Mouse (Mus musculus) layer of hippocampus, adult 2 months (tissue): ENCODE measurements around the gene Tenm2. TPM values are rescaled to one million over a fixed set of nuclear protein-coding genes. Genes with fewer than 3 reads are reported as not detected.

Experiments
- DNase-seq, 2 experiments: peaks; one replicate each; pipeline ENCODE4 v3.0.0; 2022; ENCODE audit warnings: low spot score in 2 of 2
- H3K27ac ChIP-seq: fragments of 200-600 bp; 2 replicates; pipeline ENCODE4 v1.8.1; 2022
- H3K4me3 ChIP-seq: fragments of 200-600 bp; 2 replicates; pipeline ENCODE4 v1.8.1; 2022; ENCODE audit warnings: mild to moderate bottlenecking
- CTCF ChIP-seq: fragments of 200-600 bp; conservative IDR thresholded peaks from 2 replicates; pipeline ENCODE4 v1.8.1; 2022; ENCODE audit warnings: antibody characterized with exemption, mild to moderate bottlenecking, moderate library complexity
- total RNA-seq, 2 experiments: library from RNA; stranded (reverse); gene quantifications; 2 replicates each; pipeline ENCODE4 v1.2.3; 2021

The Tenm2 gene
- total RNA-seq, 2 experiments from 2014 or later, result 153 to 165 TPM

DNA sequence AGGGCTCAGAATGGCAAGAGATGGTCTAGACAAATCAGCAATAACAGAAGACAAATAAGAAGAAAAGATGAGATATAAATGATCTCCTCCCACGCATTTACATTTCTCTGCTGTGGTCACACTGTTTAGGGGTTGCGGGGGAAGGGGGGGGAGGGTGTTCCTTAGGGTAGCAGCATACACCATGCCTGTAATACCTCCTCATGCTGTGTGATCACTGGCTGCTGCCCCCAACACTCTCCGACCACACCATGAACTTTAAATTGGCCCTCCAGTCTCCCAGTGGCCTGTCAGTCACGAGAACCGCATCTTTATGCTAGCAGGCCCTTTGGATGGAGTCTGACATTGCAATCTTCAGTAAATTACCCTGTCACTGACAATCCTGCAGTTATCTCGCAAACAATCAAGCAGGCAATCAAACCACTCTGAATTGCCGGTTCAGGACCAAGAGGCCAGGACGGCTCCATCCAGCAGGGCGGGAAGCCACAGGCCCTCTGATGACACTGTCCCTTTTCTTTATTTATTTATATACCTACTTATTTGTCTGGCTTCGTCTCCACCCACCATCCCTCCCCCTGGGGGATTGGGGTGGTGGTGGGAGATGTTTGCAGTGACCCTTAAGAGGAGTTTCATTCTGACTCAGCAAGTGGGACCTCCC lies 1154.2 kb downstream of the Tenm2 start:
- DNase-seq, result no peak
- Histone ChIP-seq H3K27ac (peak overlapping the region; percentile 23; the same call in 1 of the 2 replicates), H3K4me3 (no peak overlapping the region)
- no peak for TF ChIP-seq CTCF

DNA sequence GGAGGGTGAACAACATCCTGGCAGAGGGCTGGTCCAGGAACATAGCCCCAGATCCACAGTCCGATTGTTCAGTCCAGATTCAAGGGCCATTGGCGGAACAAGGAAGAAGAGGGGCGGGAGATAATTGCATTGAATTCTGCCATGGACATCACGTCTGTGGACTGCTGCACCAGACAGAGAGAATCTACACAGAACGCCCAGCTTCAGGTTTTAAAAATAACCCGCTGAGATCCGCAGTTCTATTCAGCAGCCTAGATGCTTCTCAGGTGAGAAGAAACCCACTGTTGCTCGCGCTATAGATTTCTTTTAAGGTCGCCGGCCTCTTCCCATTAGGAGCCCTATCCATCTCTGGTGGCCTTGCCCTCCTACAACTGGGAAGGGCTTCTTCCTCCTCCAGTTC lies 1155.0 kb downstream of the Tenm2 start:
- Histone ChIP-seq H3K27ac (no peak overlapping the region), H3K4me3 (no peak overlapping the region)
- no peak for TF ChIP-seq CTCF
- no peak for DNase-seq

DNA sequence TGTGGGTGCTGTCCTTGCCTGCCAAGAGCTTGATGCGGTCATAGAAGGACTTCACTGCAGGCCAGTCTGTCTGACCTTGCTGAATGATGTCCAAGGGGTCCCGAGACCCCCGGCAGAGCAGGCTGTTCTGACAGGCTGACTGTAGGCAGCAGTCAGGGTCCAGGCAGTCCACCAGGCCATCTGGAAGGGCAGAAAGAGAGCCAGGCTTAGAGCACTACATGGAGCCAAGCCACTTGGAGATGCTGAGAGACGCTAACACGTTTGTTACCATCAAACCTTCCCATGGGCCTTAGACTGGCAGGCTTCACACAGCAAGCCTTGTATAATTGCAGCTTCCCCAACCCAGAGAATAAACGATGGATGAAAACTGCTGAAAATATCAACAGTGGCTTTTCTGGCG lies 1157.4 kb downstream of the Tenm2 start:
- TF ChIP-seq CTCF, result no peak
- Histone ChIP-seq H3K27ac (no peak overlapping the region), H3K4me3 (no peak overlapping the region)
- DNase-seq, result no peak

DNA sequence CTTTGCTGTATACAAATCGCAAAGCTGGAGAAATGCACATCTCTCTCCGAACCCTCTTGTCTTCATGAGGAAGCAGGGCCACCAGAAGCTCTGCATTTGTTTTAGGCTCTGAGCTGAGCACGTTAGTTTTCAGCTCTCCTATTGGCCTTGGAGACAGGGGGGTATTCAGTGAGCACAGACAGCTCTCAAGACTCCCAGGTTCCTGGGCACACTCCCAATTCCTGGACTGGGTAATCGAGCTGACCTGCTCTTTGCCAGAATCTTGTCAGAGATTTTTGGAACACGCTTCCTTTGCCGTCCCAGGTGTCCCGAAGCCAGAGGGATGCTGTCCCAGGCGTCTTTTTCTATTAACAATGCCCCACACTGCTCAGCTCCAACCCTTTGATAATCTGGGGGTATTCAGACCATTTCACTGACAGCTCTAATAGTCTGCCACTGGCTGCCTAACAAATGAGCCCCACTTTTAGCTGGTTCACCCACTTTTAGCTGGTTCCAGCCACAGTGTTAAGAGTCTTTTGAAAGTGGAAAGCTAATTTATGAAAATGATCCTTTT lies 1161.7 kb downstream of the Tenm2 start:
- Histone ChIP-seq H3K27ac (peak overlapping the region; percentile 55; the same call in 1 of the 2 replicates), H3K4me3 (no peak overlapping the region)
- DNase-seq, result peak in 1 of 2 experiments; percentile 23
- TF ChIP-seq CTCF, result no peak

DNA sequence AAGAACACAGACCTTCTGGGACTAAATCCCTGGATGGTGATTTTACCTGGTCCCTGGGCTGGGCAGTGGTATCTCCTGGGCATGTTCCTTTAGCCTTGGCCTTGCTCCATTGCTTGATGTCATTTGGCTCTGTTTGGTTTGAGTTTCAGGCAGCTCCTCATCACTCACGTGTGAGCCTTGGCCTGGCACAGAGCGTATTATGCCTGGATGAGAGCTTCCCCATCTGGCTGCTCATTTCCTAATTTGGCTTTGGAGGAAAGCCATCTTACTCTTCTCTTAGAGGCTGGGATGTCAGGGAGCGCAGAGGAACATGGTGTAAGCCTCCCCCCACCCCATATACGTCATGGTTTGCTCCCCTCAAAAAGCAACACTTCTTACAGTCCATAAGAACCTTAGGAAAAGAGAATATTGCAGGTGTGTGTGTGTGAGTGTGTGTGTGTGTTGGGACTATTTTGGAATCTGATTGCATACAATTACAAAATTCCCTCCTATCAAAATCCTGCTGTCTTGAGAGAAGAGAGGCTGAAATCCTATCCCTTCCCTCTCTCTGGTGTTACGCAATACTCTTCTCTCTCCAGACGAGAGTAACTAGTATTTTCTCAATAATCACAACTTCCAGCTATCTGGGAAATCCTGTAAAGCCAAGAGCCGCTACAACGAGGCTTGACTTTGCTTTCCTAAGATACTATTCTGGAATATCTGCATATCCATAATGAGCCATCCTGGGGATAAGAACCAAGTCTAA lies 1162.5 kb downstream of the Tenm2 start:
- Histone ChIP-seq H3K27ac (peak overlapping the region; percentile 55), H3K4me3 (no peak overlapping the region)

DNA sequence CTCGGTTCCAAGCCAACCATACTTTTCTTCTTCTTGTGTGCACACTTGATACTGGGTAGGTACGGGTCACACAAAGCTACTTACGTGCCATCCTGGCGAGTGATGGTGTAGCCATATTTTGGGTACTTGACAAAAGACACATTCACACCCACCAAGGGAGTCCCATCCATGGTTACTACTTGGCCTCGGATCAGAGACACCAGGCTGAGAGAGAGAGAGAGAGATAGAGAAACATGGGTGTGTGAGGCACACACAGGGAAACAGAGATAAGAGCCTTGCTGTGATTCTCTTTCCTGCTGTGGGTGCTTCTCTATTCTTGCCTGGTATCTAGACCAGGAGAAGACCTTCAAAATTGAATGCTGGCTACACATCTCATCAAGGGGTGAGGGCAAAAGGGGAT lies 1163.1 kb downstream of the Tenm2 start:
- no peak overlapping the region for H3K4me3 ChIP-seq
- no peak for TF ChIP-seq CTCF
- no peak for DNase-seq
- H3K27ac ChIP-seq, result peak overlapping the region; percentile 55; the same call in 1 of the 2 replicates

More for the DNA sequence above, 1162.5 kb downstream of the Tenm2 start:
- TF ChIP-seq CTCF, result no peak
- DNase-seq, result peak; percentile 59 to 61

DNA sequence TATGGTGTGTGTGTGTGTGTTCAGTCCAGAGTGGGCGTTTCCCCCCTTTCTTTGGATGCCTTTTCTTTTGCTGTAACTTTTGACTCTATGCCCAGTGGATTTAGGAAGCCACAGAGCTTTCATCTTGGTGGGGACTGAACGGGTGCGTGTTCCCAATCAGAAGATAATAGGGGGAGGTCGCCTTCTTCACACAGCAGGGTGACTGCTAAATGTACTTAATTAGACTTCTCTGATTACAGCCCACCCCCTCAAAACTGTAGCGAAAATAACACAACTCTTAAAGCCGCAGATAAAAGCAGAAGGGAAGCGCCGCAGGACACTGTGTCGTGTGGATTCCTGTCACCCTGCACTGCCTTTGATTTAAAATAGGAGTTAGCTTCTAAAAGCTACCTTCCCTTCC lies 1163.7 kb downstream of the Tenm2 start:
- H3K4me3 ChIP-seq, result no peak overlapping the region
- TF ChIP-seq CTCF, result no peak
- no peak for DNase-seq
- no peak overlapping the region for H3K27ac ChIP-seq

DNA sequence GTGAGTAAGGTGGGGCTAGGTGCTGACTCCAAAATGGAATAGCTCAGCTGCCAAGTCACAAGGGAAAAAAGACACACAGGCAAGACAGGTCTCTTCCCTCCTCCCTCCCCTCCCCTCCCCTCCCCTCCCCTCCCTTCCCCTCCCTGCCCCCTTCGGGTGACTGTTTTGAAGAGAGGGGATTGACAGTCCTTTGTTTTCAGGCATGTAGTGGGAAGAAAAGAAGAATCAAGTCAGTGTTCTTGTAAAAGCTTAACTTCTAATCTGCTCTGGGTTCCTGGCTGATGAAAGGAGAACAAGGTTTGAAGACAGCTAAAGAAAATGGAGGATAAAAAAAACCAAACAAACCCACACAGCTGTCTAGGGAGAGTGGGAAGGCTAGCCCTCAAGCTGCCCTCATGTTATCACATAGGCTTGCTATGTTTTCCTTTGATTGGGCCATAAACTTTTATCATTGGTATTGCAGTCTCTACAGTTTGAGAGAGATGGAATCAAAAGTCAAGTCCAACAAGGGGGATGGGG lies 1176.4 kb downstream of the Tenm2 start:
- H3K27ac ChIP-seq, result no peak overlapping the region
- no peak for TF ChIP-seq CTCF
- DNase-seq, result no peak
- no peak overlapping the region for H3K4me3 ChIP-seq

DNA sequence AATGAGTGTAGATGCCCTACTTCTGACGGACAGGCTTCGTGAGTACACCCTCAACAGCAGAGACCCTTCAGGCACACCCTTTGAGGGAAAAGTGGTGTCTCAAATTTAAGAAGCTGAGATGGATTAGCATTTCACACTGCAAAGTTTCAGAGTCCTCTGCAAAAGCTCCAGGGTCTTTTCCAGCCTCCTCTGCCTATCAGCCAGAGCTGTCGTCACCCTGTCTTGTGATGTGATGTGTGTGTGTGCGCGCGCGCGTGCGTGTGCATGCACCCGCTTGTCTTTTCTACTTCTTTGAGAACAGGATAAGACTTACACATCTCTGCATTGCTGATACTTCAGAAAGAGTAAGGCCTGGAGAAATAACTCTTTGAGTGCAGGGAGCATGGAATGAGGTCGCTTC lies 1179.2 kb downstream of the Tenm2 start:
- no peak for TF ChIP-seq CTCF
- H3K27ac ChIP-seq, result no peak overlapping the region
- no peak for DNase-seq

DNA sequence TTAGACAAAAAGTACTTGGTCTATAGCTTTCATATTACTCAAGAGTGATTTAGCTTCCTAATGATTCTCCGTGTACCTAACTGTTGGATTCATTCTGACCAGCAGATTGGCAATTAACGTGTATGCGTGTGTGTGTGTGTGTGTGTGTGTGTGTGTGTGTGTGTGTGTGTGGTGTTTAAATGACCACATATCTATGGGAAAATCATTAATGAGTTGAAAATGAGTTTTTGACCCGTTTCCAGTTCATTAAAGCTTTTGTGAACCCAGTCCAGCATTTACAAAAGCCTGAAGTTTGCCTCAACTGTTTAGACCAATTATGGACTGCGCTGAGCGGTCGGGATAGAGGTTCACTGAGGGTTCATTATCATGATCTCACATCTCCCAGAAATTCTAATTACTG lies 1181.4 kb downstream of the Tenm2 start:
- Histone ChIP-seq H3K4me3 (no peak overlapping the region), H3K27ac (no peak overlapping the region)
- TF ChIP-seq CTCF, result no peak
- DNase-seq, result no peak

More for the DNA sequence above, 1179.2 kb downstream of the Tenm2 start:
- no peak overlapping the region for H3K4me3 ChIP-seq

DNA sequence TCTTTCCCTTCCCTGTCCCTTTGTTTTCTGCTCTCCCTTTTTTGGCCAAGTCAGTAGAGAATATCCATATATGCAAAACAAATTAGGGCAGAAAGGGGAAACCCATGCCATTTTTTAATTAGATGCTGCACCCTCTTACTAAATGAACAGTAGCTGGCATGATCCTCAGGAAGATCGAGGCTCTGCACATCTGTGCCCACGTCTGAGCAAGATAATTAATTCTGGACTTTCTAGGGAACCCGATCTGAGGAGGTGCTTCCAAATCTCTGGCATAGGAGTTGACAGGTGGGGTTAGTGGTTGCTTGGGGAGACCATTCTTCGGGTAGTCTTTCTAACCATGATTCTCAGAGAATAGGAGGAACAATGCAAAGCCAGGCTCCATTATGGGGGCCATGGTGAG lies 1182.3 kb downstream of the Tenm2 start:
- TF ChIP-seq CTCF, result no peak
- DNase-seq, result no peak
- H3K27ac ChIP-seq, result no peak overlapping the region
- H3K4me3 ChIP-seq, result no peak overlapping the region

DNA sequence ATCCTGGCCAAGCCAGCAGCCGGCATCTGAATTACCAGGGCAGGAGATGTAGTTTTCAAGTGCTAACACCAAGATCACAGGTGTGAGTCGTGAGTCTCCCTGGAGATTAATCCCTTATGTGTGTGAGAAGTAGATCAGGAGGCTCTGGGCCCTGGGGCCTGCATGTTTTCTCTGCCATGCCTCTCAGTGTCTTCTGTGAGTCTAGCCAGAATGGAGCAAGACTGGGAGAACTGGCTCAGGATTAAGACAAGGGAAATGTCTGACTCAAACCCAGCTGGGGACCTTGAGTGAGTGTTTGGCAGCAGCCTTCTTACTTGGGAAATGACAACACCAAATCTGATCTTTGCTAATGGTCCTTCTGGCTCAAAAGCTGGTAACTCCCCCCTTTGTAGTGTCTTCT lies 1183.2 kb downstream of the Tenm2 start:
- Histone ChIP-seq H3K4me3 (no peak overlapping the region), H3K27ac (no peak overlapping the region)
- no peak for DNase-seq
- TF ChIP-seq CTCF, result no peak

DNA sequence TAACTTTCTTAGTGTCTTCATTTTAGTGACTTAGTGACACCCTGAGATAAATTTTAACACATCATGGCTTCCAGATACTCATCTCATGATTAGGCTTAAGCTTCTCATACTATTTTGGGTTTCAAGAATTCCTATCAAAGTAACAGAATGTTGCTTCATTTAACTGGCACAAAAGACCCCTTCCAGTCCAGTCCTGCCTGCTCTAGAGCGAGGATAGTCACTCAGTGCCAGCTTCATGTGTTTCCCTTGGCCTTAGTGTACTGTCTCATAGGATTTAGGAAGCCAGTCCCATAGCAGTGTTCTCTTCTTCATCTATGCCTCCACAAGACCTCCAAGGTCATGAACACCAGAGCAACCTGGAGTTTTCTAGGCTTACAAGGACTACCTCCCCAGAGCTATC lies 1183.7 kb downstream of the Tenm2 start:
- no peak for TF ChIP-seq CTCF
- Histone ChIP-seq H3K4me3 (no peak overlapping the region), H3K27ac (no peak overlapping the region)
- DNase-seq, result no peak

DNA sequence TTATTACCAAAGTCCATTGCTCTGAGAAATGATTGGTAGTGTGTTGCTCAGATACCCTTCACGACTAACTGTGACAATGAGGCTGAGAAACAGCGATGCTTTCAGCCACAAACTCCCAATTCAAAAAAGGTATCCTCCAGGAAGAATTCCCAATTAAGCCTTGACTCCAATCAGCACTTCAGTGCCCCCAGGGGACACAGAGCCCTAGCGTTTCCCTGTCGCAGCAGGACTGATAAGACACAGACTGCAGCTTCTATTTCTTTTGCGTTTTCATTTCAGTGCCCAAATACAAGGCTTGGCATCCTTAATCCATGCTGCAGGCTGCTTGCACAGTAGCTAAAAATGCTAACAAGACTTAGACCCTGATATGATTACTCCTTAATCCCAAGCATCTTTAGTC lies 1186.2 kb downstream of the Tenm2 start:
- TF ChIP-seq CTCF, result no peak
- H3K4me3 ChIP-seq, result no peak overlapping the region
- DNase-seq, result no peak
- peak overlapping the region; percentile 46; the same call in 1 of the 2 replicates for H3K27ac ChIP-seq
